Mouse (Mus musculus) gastrocnemius, postnatal 4 days (tissue): ENCODE measurements around the gene 4931428F04Rik. TPM values are rescaled to one million over a fixed set of nuclear protein-coding genes. Genes with fewer than 3 reads are reported as not detected.
"Not testable (repeated sequence)": the region's sequence is repeated elsewhere in the genome, so short reads cannot be mapped to it uniquely, and the experiment has no call there.

Experiments used
- DNase-seq, 2 experiments: peaks; one replicate each; pipeline ENCODE4 v3.0.0; 2021 to 2022; ENCODE audit warnings: low spot score in 2 of 2, mixed read lengths in 2 of 2
- microRNA-seq: library from miRNA; unstranded; fragments of <30 nt; microRNA quantifications from one replicate; pipeline ENCODE4 v1.2.0, GENCODE M21; 2021
- total RNA-seq, 2 experiments: library from RNA; stranded (reverse); gene quantifications; 2 replicates each; pipeline ENCODE4 v1.2.3; 2021

Gene 4931428F04Rik
- total RNA-seq, 2 experiments from 2014 or later = 3.8 to 6.3 TPM

GRCm38 (mm10) chr8:105233126-105233935, 56.3 kb downstream of the 4931428F04Rik start:
- no peak for DNase-seq

GRCm38 (mm10) chr8:105232321-105232693, 57.4 kb downstream of the 4931428F04Rik start:
- DNase-seq = not testable (repeated sequence)

GRCm38 (mm10) chr8:105231503-105232320, 58.0 kb downstream of the 4931428F04Rik start:
- no peak for DNase-seq

Small RNA genes lying within 50 kb of the gene (microRNA-seq; reads per million reads assigned to microRNA genes)
- not detected for gene Gm27320
- 258 reads per million, percentile 60 among the genes with 10 or more reads in this experiment for gene Mir328

Other genes starting within 250 kb of the 4931428F04Rik start
- 1 to 10 TPM in 1 of 2 experiments, not detected in 1; 1.5 TPM for gene Ces3a, start 241.3 kb downstream of the 4931428F04Rik start, total RNA-seq
- gene Ces3b, start 206.1 kb downstream of the 4931428F04Rik start, total RNA-seq = not detected
- gene Ces4a, start 158.1 kb downstream of the 4931428F04Rik start, total RNA-seq = not detected
- 10 to 100 TPM; 48.5 to 55.6 TPM for gene Cbfb, start 119.2 kb downstream of the 4931428F04Rik start, total RNA-seq
- gene D230025D16Rik, start 64.7 kb downstream of the 4931428F04Rik start, total RNA-seq = 10 to 100 TPM; 16.2 to 16.5 TPM
- gene B3gnt9, start 34.7 kb downstream of the 4931428F04Rik start, total RNA-seq = 10 to 100 TPM; 14.9 to 15.3 TPM
- gene Tradd, start 25.3 kb downstream of the 4931428F04Rik start, total RNA-seq = 10 to 100 TPM in 1 of 2 experiments, 1 to 10 TPM in 1; 6.6 to 10.2 TPM
- 1 to 10 TPM; 2.2 to 2.7 TPM for gene Fbxl8, start 25.2 kb downstream of the 4931428F04Rik start, total RNA-seq
- under 1 TPM; 0.21 to 0.29 TPM for gene Hsf4, start 20.1 kb downstream of the 4931428F04Rik start, total RNA-seq
- 10 to 100 TPM; 26.5 to 27.1 TPM for gene Nol3, start 13.7 kb downstream of the 4931428F04Rik start, total RNA-seq
- gene Exoc3l, start 6.2 kb upstream of the 4931428F04Rik start, total RNA-seq = 1 to 10 TPM; 8.1 to 8.7 TPM
- gene E2f4, start 7.8 kb upstream of the 4931428F04Rik start, total RNA-seq = 10 to 100 TPM; 27.4 to 31.1 TPM
- 1 to 10 TPM; 1.0 to 1.1 TPM for gene Elmo3, start 15.7 kb upstream of the 4931428F04Rik start, total RNA-seq
- gene Lrrc29, start 36.4 kb upstream of the 4931428F04Rik start, total RNA-seq = 1 to 10 TPM; 3.6 to 4.1 TPM
- gene Tmem208, start 36.5 kb upstream of the 4931428F04Rik start, total RNA-seq = 10 to 100 TPM; 28.7 to 29.5 TPM
- gene Fhod1, start 58.1 kb upstream of the 4931428F04Rik start, total RNA-seq = 10 to 100 TPM; 12.4 to 14.2 TPM
- gene Slc9a5, start 59.0 kb upstream of the 4931428F04Rik start, total RNA-seq = 1 to 10 TPM; 4.0 to 4.2 TPM
- gene Plekhg4, start 83.4 kb upstream of the 4931428F04Rik start, total RNA-seq = under 1 TPM; 0.17 to 0.26 TPM
- gene Kctd19, start 123.6 kb upstream of the 4931428F04Rik start, total RNA-seq = not detected
- gene Lrrc36, start 123.7 kb upstream of the 4931428F04Rik start, total RNA-seq = 1 to 10 TPM; 1.6 to 1.7 TPM
- gene Tppp3, start 181.7 kb upstream of the 4931428F04Rik start, total RNA-seq = 100 to 1,000 TPM; 527 to 572 TPM
- gene Zdhhc1, start 207.0 kb upstream of the 4931428F04Rik start, total RNA-seq = 10 to 100 TPM; 21.0 to 21.6 TPM
- 10 to 100 TPM; 13.3 to 14.8 TPM for gene Hsd11b2, start 228.9 kb upstream of the 4931428F04Rik start, total RNA-seq